Mouse (Mus musculus): Measurements from ENCODE around the gene Runx1.

GRCm38 (mm10) chr16:92676630-92677029, 149.3 kb downstream of the Runx1 start:
- TF ChIP-seq POLR2A (IDR thresholded peaks at IDR 0.05; ENCODE audit: low read depth, low read length) (no peak), CTCF (conservative IDR thresholded peaks at IDR 0.05; ENCODE audit: insufficient read depth, insufficient read length, low read depth, low read length) (no peak)

Data from kidney, adult 2 months (tissue).